Mouse (Mus musculus) midbrain, embryonic 13.5 days (tissue): ENCODE results near the gene Tom1l1. TPM values are rescaled to one million over a fixed set of nuclear protein-coding genes. Genes with fewer than 3 reads are reported as not detected.

Experiments
- ATAC-seq: fragments of 200-750 bp; cut with Nextera tagmentation; 2 replicates; pipeline ENCODE4 v1.8.0; 2017; ENCODE audit warnings: mild to moderate bottlenecking, moderate TSS enrichment, moderate library complexity
- H3K27ac ChIP-seq: fragments of 300-500 bp; sonication (generic); 2 replicates; pipeline ENCODE4 v1.5.1; 2015; ENCODE audit warnings: inconsistent platforms, mild to moderate bottlenecking, moderate library complexity
- H3K27me3 ChIP-seq: fragments of 300-500 bp; sonication (generic); 2 replicates; pipeline ENCODE4 v1.6.1; 2015; ENCODE audit warnings: mild to moderate bottlenecking, inconsistent platforms
- H3K36me3 ChIP-seq: fragments of 300-500 bp; sonication (generic); 2 replicates; pipeline ENCODE4 v1.6.1; 2015; ENCODE audit warnings: mild to moderate bottlenecking, inconsistent platforms
- H3K4me1 ChIP-seq: fragments of 300-500 bp; sonication (generic); replicated peaks from 2 replicates; pipeline ENCODE4 v1.6.1; 2015; ENCODE audit warnings: inconsistent platforms
- H3K4me2 ChIP-seq: fragments of 300-500 bp; sonication (generic); replicated peaks from 2 replicates; pipeline ENCODE4 v1.6.1; 2015; ENCODE audit warnings: moderate library complexity, mild to moderate bottlenecking, inconsistent platforms
- H3K4me3 ChIP-seq: fragments of 300-500 bp; sonication (generic); replicated peaks from 2 replicates; pipeline ENCODE4 v1.5.1; 2015; ENCODE audit warnings: mild to moderate bottlenecking, inconsistent platforms
- H3K9ac ChIP-seq: fragments of 300-500 bp; sonication (generic); replicated peaks from 2 replicates; pipeline ENCODE4 v1.6.1; 2015; ENCODE audit warnings: mild to moderate bottlenecking, inconsistent platforms
- H3K9me3 ChIP-seq: fragments of 300-500 bp; sonication (generic); 2 replicates; pipeline ENCODE4 v1.6.1; 2016; ENCODE audit warnings: mild to moderate bottlenecking, inconsistent platforms
- WGBS: fragments of 180-500 bp; shearing (Covaris S2); methylation state at CpG from one replicate; pipeline ENCODE4 v1.1.7; 2015; 5-methylcytosine and 5-hydroxymethylcytosine counted together
- polyA plus RNA-seq: library from polyadenylated mRNA; unstranded; fragments of >200 nt; fragmentation: Nextera tagmentation; extraction: Ambion mirVana; gene quantifications from 2 replicates; pipeline ENCODE4 v1.2.1, GENCODE M21; 2015

Gene Tom1l1
- polyA plus RNA-seq, 1 experiment from 2014 or later, result 13.1 TPM

GRCm38 (mm10) chr11:90637440-90638311, 50.5 kb downstream of the Tom1l1 start, which contains the start of the genes Stxbp4 and Cox11:
Gene Stxbp4 (minus strand): TSS chr11:90638084.
Gene Cox11 (plus strand): TSS chr11:90638173.
- Histone ChIP-seq H3K4me3 (peak within 1 kb of the TSS; percentile 98), H3K27ac (peak within 1 kb of the TSS; percentile 93), H3K9ac (peak within 1 kb of the TSS; percentile 95), H3K4me1 (peaks cover 32% of the 10 kb centered on the region), H3K27me3 (no peaks in the 10 kb centered on the region), H3K36me3 (peaks cover 12% of the 10 kb centered on the region), H3K9me3 (no peaks in the 10 kb centered on the region), H3K4me2 (peak within 1 kb of the TSS; percentile 70)
- peak; percentile 97 for ATAC-seq
- WGBS, result under 1% methylated on average over 48 of the region's 48 CpGs

- 92% methylated on average over 3 of the region's 3 CpGs for WGBS
- H3K27me3 ChIP-seq, result no peaks in the 10 kb centered on the region
- ATAC-seq, result no peak
- no peak overlapping the region for H3K27ac ChIP-seq
- peaks cover 21% of the 10 kb centered on the region for H3K4me1 ChIP-seq
- H3K9me3 ChIP-seq, result no peaks in the 10 kb centered on the region
- H3K36me3 ChIP-seq, result no peaks in the 10 kb centered on the region; the same call in 1 of the 2 replicates
- no peak overlapping the region for H3K4me2 ChIP-seq
- H3K4me3 ChIP-seq, result no peak overlapping the region
- no peak overlapping the region for H3K9ac ChIP-seq
Measured at GRCm38 (mm10) chr11:90634661-90635060, 53.5 kb downstream of the Tom1l1 start.

GRCm38 (mm10) chr11:90632480-90632879, 55.7 kb downstream of the Tom1l1 start:
- Histone ChIP-seq H3K9ac (no peak overlapping the region), H3K36me3 (no peaks in the 10 kb centered on the region; the same call in 1 of the 2 replicates), H3K4me1 (peaks cover 14% of the 10 kb centered on the region), H3K4me3 (no peak overlapping the region), H3K27me3 (no peaks in the 10 kb centered on the region), H3K4me2 (no peak overlapping the region), H3K9me3 (no peaks in the 10 kb centered on the region), H3K27ac (no peak overlapping the region)
- ATAC-seq, result no peak
- 89% methylated on average over 2 of the region's 2 CpGs for WGBS

GRCm38 (mm10) chr11:90627751-90628150, 60.4 kb downstream of the Tom1l1 start:
- Histone ChIP-seq H3K36me3 (no peaks in the 10 kb centered on the region), H3K27ac (no peak overlapping the region), H3K4me1 (no peaks in the 10 kb centered on the region), H3K4me3 (no peak overlapping the region), H3K27me3 (no peaks in the 10 kb centered on the region), H3K9ac (no peak overlapping the region), H3K9me3 (no peaks in the 10 kb centered on the region), H3K4me2 (no peak overlapping the region)
- ATAC-seq, result no peak
- 76% methylated on average over 1 of the region's 1 CpGs for WGBS

GRCm38 (mm10) chr11:90625174-90625573, 63.0 kb downstream of the Tom1l1 start:
- Histone ChIP-seq H3K9me3 (no peaks in the 10 kb centered on the region), H3K4me1 (no peaks in the 10 kb centered on the region), H3K4me2 (no peak overlapping the region), H3K4me3 (no peak overlapping the region), H3K27me3 (no peaks in the 10 kb centered on the region), H3K27ac (no peak overlapping the region), H3K9ac (no peak overlapping the region), H3K36me3 (peaks cover 4% of the 10 kb centered on the region; the same call in 1 of the 2 replicates)
- no peak for ATAC-seq
- 83% methylated on average over 1 of the region's 1 CpGs for WGBS

- 63% methylated on average over 6 of the region's 6 CpGs for WGBS
- no peak overlapping the region for H3K27ac ChIP-seq
- peaks cover 10% of the 10 kb centered on the region; the same call in 1 of the 2 replicates for H3K36me3 ChIP-seq
- H3K4me1 ChIP-seq, result no peaks in the 10 kb centered on the region
- H3K9ac ChIP-seq, result no peak overlapping the region
- H3K9me3 ChIP-seq, result no peaks in the 10 kb centered on the region
- H3K4me2 ChIP-seq, result no peak overlapping the region
- H3K27me3 ChIP-seq, result no peaks in the 10 kb centered on the region
- no peak for ATAC-seq
- no peak overlapping the region for H3K4me3 ChIP-seq
Measured at GRCm38 (mm10) chr11:90623477-90623876, 64.7 kb downstream of the Tom1l1 start.

- Histone ChIP-seq H3K9ac (no peak overlapping the region), H3K4me3 (no peak overlapping the region), H3K36me3 (peaks cover 16% of the 10 kb centered on the region), H3K9me3 (no peaks in the 10 kb centered on the region), H3K27me3 (no peaks in the 10 kb centered on the region), H3K27ac (no peak overlapping the region), H3K4me2 (no peak overlapping the region), H3K4me1 (no peaks in the 10 kb centered on the region)
- 94% methylated on average over 7 of the region's 7 CpGs for WGBS
- ATAC-seq, result no peak
Measured at GRCm38 (mm10) chr11:90622500-90622899, 65.7 kb downstream of the Tom1l1 start.

GRCm38 (mm10) chr11:90622044-90622443, 66.1 kb downstream of the Tom1l1 start:
- H3K27me3 ChIP-seq, result no peaks in the 10 kb centered on the region
- WGBS, result 87% methylated on average over 12 of the region's 12 CpGs
- H3K9me3 ChIP-seq, result no peaks in the 10 kb centered on the region
- H3K27ac ChIP-seq, result no peak overlapping the region
- H3K9ac ChIP-seq, result no peak overlapping the region
- H3K4me2 ChIP-seq, result no peak overlapping the region
- ATAC-seq, result no peak
- H3K4me3 ChIP-seq, result no peak overlapping the region
- H3K36me3 ChIP-seq, result peaks cover 16% of the 10 kb centered on the region
- no peaks in the 10 kb centered on the region for H3K4me1 ChIP-seq

GRCm38 (mm10) chr11:90616431-90616830, 71.7 kb downstream of the Tom1l1 start:
- no peak for ATAC-seq
- Histone ChIP-seq H3K4me1 (no peaks in the 10 kb centered on the region), H3K9ac (no peak overlapping the region)

GRCm38 (mm10) chr11:90614743-90615142, 73.4 kb downstream of the Tom1l1 start:
- WGBS, result 94% methylated on average over 6 of the region's 6 CpGs
- no peaks in the 10 kb centered on the region for H3K4me1 ChIP-seq
- no peak overlapping the region for H3K27ac ChIP-seq
- no peak for ATAC-seq
- no peaks in the 10 kb centered on the region for H3K27me3 ChIP-seq
- H3K36me3 ChIP-seq, result peaks cover 30% of the 10 kb centered on the region
- no peaks in the 10 kb centered on the region for H3K9me3 ChIP-seq
- H3K9ac ChIP-seq, result no peak overlapping the region
- no peak overlapping the region for H3K4me3 ChIP-seq
- no peak overlapping the region for H3K4me2 ChIP-seq

More at GRCm38 (mm10) chr11:90616431-90616830, 71.7 kb downstream of the Tom1l1 start:
- Histone ChIP-seq H3K27me3 (no peaks in the 10 kb centered on the region), H3K4me2 (no peak overlapping the region), H3K4me3 (no peak overlapping the region), H3K27ac (no peak overlapping the region), H3K9me3 (no peaks in the 10 kb centered on the region), H3K36me3 (peaks cover 35% of the 10 kb centered on the region)

GRCm38 (mm10) chr11:90612118-90612517, 76.0 kb downstream of the Tom1l1 start:
- Histone ChIP-seq H3K36me3 (peaks cover 23% of the 10 kb centered on the region), H3K9ac (no peak overlapping the region), H3K9me3 (no peaks in the 10 kb centered on the region), H3K27me3 (no peaks in the 10 kb centered on the region), H3K27ac (no peak overlapping the region), H3K4me2 (no peak overlapping the region), H3K4me3 (no peak overlapping the region), H3K4me1 (no peaks in the 10 kb centered on the region)
- ATAC-seq, result no peak

- no peak for ATAC-seq
- Histone ChIP-seq H3K9me3 (no peaks in the 10 kb centered on the region), H3K27me3 (no peaks in the 10 kb centered on the region), H3K36me3 (peaks cover 44% of the 10 kb centered on the region), H3K9ac (no peak overlapping the region), H3K4me2 (no peak overlapping the region), H3K4me1 (no peaks in the 10 kb centered on the region), H3K4me3 (no peak overlapping the region), H3K27ac (no peak overlapping the region)
- WGBS, result 97% methylated on average over 2 of the region's 2 CpGs
Measured at GRCm38 (mm10) chr11:90603066-90603465, 85.1 kb downstream of the Tom1l1 start.
